Mouse (Mus musculus): ENCODE data around the gene Derl2.

Gene Derl2

DNA sequence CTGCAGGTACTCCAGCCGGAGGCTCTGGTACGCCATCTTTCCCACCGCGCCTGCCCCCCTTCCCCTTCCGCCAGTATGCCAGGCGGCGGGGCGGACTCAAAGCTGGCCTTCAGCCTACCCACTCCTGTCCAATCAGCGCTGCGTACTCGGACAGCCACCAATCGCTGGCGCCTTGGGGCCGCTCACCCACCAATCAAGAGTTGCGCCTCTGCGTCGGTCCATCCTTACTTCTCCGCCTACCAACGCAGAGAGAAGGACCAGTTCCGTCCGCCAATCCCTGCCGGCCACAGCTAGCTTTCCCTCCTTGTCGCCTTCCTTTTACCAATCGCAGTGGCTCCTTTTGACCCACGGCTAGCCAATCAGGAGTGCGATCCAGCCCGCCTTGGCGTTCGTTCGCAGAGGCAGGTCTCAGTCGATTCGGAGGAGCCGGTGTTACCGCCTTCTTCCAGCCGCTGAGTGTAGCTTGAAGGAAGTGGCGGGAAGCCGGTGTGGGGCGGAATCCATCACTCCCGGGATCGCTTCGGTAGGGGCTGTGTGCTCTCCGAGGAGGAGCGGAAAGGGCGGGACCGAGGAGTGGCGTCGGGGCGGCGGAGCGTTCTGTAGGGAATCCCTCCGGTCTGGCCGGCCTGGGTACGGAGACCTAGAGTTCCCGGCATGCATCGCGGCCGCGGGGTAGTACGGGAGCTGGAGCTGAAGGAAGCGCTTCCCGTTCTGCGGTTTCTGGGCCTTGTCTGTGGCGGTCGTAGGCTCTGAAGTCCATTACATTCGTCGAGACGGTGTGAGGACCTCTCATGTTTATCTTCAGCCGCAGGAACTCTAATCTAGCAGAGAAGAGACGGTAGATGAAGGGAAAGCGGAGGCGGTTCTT, at the start of gene Derl2, which contains the start of gene Mis12:
Gene Derl2 (minus strand): TSS at position 641 of the 868 bp plus-strand sequence.
Gene Mis12 (plus strand): TSS at position 411 of the 868 bp plus-strand sequence.
- DNase-seq = peak; percentile 100

DNA sequence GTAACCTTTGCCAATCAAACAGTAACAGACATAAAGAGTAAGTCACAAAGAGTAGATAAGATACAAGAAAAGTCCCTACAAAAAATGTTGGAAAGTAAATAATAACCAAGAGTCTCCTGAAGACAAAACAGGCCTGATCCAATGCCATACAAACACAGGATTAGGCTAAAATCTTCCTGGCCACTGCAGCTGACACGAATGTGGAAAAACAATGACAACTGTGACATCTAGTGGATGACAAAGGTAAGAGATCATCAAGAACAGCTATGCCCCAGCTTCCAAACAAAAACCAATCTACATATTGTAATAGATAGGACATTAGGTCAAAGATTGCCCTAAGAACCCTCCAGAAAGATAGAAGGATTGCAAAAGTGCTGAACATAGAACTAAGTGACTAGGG, 32.9 kb upstream of the Derl2 start:
- no peak for DNase-seq

DNA sequence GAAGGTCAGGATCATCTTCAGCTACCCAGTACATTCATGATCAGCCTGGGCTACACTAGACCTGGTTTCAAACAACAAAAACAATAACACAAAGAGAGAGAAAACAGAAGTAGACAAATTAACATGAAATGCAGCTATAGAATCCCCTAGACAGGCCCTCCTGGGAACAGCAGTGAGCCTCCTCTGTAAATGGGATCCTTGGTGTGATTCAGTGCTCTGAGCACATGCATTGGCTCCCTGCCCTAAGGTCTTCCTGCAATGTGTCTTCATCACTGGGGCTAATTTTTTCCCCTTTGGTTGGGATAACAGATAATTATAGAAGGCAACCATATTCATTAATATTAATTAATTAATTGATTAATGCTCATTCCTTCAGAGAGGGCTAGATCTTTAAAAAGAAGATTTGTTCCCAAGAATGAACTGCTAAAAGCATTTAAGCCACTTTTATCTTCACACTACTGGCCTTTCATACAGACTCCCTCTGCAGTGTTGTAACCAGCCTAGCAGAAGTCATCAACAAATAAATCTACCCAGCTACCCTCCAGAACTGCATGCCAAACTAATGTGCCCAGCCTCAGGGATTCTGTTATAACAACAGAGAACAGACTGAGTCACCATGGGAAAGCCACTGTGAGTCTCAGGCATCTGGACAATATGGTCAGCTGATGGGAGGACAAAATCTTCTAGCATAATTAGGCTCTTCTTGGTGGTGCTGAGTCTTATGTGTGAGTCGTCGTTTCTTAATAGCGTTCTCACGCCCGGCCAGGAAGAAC, 20.1 kb upstream of the Derl2 start:
- DNase-seq = no peak

DNA sequence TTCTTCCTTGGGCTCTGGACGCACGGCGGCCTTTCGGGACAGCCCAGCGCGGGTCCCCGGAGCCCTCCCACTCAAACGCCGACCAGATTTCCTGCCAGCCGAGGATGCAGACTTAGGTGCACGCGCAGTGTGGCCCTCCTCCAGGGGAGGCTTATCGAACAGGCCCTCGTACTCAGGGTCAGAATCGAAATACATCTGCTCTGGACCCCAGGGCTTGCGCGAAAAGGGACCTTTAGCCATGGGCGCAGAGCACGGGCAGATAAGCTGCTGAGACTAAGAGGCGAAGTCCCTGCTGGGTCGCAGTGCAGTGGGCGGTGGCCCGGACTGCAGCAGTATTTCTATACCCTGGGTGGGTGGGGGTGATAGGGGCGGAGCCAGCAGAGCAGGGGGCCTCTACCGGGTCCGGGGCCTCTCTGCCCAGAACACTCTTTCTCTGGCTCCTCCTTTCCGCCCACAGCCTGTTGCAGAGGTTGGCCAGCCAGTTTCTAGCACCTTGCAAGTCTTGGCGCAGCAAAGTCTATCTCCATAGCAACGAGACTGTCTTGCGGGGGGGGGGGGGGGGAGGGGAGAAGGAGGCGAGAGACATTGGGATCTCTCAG, 13.6 kb upstream of the Derl2 start, which contains the start of gene 6330403K07Rik:
Gene 6330403K07Rik (minus strand): TSS at position 351 of the 599 bp plus-strand sequence.
- DNase-seq = no peak

DNA sequence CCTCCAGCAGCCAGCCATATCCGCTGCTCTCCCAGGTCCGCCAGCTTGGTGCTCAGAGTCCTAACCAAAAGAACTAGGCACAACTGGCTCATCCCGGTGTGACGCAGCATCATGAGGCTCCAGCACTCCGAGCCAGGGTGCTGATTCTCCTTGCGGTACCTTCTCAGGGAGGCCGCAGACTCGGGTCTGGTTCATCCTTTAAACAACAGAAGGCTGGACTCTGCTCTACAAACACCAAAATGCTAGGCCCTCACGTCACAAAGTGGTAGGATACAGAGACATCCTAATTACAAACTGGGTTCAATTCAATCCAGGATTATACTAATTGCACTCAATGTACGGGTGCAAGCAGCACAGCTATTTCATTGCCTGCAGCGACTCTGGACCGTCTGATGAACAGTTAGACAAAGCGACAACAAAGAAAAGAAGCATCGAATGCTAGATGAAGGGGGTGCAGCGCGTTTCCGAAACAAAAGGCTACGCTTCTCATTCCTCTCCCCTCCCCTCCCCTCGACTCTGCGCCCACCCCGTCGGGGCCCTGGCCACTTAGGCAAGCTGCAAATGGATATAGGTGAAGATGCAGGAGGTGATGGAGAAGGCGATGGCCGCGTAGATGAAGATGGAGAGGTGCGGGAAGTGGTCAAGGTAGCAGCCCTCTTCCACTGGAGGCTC, 13.0 kb upstream of the Derl2 start:
- no peak for DNase-seq

DNA sequence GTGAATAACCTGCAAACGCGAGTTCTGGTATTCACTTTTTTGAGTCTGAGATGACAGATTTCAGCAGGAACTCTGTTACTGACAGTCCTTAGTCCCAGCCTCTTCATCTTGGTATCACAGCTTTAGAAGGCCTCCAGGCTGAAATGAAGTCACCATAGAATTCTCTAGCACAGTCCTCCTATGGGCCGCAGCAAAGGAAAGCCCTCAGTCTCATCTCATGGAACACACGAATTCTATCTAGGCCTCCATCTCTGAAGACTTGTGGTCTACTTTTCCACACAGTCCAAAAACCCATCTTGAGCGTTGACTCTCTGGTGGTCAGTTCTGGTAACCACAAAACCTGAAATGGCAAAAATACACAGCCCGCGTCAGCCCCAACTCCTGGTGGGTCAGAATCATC, 12.4 kb upstream of the Derl2 start:
- no peak for DNase-seq

DNA sequence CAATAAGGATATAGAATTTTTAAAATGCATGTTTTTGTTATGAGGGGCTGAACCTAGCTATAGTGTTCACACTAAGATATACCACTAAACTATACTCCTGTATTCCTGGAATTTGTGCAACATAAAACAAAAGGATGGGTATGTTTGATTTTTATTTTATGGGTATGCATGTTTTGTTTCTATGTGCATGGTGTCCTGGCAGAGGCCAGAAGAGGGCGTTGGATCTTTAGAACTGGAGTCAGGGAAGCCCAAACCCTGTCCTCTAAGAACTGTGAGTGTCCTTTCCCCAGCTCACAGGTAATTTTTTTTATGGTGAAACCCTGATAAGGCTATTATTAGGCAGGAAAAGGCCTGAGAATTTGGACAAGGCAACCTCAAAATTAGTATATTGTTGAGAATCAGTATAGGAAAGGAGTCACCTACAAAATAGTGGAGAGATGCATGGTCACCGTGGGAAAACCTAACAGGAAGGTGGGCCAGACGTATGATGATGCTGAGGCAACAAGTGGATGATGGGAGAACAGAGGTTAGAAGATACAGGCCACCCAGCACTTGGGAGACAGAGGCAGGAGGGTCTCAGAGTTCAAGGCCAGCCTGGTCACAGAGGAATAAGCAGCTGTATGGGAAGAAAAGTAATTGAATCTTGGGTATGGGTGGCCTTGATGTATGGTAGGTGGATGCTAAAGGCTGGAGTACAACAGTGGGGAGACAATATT, 9.9 kb upstream of the Derl2 start:
- DNase-seq = no peak

DNA sequence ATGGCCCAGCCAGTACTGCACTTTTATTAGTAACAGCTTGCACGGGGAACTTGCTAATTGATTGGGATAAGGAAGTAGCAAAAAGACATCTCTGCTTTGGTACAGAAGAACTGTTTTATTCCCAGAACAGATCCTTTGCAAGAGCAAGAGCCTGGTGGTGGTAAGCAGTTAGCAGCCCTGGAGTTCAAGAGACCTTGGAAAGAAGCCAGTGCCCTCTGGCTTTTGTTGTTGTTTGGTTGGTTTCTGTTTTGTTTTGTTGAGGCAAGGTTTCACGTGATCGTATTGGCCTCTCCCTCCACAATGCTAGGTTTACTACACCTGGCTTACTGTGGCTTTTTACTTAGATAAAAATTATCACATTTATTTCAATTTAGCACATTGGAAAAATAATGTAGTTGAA, 8.6 kb upstream of the Derl2 start:
- no peak for DNase-seq

DNA sequence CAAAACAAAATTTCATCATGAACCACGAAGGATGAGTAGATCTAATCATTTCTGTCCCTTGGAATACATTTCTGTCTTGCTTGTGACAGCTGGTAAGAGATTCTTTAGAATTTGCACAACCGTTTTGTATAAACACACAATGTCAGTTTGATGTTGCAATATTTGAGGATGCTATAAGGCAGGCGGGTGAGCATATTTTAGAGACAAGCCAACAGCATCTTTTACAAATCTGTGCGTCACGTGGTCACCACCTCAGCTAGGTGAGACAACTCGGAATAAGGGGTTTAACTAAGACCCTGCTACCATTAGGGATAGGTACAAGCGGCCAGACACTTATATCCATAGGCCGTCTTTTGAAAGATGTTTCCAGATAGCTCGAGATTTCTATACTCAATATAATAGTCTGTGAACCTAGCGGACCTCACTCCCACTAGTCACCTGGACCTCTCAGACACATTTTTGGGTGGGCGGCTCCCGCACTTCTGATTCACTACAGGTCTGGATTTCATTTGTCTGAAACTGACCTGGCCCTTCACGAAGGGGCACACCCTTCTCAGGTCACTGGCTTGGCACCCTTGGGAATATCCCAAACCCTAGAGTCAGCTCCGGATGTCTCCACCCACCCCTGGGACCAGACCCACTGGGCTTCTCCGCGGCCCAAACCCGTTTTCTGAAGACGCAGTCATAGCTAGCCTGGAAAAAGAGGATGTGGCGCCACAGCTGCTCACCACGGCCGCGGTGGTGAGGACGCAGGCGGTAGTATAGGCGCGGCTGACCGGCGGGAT, 1.0 kb downstream of the Derl2 start:
- DNase-seq = no peak

DNA sequence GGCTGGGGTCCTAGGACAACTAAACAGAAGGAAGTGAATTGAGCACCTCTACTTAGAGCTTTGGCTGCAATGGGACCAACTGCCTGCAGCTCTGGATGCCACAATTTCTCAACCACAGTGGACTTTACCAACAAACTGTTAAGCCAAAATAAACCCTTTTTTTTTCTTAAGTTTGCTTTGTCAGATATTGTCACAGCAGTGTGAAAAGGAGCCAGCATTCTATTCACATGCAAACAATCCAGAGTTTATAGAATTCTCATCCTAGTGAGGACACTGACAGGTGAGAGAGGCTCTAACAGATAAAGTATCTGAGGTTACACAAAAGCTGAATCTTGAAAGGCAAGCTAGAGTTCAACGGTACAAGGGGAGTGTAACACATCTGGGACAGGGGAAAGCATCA, 2.6 kb downstream of the Derl2 start:
- no peak for DNase-seq

DNA sequence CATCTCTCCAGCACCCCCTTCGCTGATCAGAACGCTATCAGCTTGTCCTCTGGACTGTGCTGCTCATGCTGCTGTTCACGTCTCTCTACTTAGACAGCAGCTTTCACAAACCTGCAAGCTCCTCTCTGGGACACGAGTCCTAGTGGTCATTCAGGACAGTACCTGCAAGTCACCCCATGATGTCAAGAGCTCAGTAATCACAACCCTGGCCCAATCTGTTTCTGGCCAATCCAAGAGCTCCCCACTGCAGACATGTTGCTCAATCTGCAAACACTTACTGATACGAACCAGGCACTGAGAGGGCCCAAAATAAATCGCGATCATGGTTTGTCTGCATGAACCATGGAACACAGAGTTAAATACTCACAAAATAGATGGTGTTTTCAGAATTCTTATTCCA, 6.9 kb downstream of the Derl2 start:
- DNase-seq = no peak

DNA sequence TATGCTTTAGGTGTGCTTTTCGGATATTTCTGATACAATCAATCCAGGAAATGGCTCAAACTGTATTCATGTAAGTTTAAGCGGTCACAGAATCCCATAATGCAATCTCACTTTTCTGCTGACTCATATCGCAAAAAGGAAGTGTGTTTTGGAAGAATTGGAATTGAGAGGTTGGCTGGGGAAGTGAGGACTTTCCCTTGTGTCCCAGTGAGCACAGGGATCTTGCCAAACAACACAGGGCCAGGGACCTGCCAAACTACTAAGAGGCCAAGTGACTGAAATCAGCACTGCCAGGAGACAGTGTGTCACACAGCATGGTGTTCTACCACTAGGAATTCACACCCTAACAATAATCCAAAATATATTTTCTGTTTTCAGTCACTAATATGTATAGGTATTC, 11.3 kb downstream of the Derl2 start:
- no peak for DNase-seq

DNA sequence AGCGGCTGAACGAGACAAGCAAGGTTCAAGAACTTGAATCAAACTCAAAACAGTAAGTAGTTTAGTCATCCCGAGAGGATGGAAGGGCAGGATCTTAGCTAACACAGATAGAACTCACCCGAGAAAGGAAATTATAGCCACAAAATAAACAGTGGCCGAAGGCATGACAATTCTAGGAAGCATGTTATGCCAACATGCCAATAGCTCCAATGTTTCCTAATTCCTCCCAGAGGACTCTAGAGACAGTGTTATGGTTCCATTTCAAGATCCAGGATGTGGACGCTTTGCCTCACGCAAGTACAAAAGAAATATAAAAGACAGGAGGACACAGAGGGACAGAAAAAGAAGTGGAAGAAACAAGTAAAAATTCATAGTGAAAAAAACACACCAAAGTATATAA, 11.8 kb downstream of the Derl2 start:
- no peak for DNase-seq

DNA sequence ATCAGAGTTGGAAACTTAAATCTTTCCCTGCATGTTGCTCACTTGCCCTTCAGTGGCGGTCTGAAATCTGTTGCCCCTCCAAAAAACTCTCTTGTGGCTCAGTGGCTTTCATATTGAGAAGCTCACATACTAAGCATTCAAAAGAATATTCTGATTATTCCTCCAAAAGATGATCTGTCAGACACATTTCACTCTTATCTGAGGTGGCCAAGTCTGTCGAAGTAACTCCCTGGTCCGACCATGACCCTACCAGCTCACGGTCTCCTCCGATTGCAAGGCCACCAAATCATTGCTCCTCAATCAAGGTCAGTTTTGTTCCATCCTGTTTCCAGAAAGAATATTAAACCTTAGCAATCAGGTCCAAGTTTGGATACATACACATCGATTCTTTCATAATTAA, 12.6 kb downstream of the Derl2 start:
- DNase-seq = no peak

DNA sequence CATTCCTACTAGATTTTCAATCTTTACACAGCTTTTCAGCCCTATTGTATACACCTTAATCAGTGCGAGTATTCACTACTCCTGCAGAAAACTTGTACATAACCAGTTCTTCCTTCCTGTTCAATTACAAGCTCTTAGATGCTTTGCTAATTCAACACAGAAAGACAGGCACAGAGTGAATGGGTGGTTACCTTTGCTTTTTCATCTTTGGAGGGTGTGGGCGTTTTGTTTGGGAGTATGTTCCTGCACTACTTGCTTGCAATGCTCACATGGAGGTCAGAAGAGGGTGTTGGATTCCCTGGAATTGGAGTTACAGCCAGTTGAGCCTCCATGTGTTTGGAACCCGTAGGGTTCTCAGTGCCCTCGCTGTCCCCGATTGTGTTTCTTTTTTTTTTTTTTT, 14.6 kb downstream of the Derl2 start:
- no peak for DNase-seq

DNA sequence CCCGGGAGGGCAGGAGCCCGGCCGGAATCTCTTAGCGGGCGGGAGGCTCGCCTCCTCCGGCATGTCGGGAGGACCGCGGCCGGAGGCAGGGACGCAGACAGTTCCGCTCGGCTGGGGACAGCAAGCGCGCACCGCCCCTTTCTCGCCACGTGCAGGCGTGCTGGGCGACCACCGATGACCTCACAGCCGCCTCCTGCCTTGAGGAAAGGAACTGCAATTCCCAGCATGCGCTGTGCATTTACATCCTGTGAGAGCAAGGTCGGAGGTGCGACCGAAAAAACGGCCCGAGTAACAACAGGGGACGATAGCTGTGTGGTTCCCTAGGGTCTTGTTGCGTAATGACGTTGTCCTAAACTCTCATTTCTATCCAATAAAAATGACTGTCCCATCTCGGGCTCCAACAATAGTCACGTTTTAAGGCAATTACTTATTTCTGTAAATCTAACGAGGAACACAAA, 15.3 kb downstream of the Derl2 start, which contains the start of gene Dhx33:
Gene Dhx33 (minus strand): TSS at position 122 of the 458 bp plus-strand sequence.
- DNase-seq = peak; percentile 98

DNA sequence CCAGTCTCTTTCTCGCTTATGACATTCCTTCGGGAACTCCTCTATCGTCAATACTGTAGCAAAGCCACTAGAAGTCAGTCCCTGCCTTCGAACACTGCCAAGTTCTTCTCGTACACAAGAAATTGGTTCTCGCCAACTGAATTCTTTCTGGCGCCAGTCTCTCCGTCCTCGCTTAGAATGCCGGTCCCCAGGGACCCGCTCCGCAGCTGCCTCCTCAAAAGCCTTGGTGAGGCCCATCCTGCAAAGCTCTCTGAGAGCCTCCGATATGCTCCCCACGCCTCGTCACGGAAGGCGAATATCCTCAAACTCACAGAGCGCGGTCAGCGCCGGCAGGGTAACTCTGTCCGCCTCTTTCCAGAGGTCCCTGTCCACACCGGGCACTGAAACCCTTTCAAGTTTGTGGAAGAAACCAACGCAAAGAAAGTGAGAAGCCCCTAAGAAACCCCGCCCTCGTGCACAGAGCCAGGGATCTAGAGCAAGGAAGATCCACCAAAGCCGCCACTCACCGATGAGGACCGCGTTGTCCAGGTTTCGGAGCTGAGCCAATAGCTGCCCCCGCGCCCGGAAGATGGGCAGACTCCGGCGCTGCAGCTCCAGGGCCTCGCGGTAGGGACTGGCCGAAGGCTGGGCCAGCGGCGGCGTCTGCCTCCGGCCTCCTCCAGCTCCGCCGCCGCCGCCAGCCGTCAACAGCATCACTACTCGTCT, 15.9 kb downstream of the Derl2 start:
- DNase-seq = no peak

DNA sequence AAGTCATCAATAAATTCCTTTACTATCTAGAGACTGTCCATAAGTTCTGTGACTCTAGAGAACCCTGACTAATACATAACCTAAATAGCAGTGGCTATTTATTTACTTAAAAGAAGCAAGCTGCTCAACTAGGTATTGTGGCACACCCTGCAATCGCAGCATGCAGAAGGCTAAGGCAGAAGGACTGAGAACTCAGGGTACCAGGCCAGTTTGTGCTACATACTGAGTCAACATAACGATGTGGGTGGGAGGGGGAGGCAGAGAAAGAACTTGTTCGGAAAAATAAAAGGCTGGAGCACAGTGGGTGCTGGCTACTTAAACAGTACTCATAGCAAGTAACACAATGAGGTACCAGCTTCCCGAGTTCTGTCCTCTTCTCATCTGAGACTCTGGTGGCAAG, 18.5 kb downstream of the Derl2 start:
- no peak for DNase-seq

DNA sequence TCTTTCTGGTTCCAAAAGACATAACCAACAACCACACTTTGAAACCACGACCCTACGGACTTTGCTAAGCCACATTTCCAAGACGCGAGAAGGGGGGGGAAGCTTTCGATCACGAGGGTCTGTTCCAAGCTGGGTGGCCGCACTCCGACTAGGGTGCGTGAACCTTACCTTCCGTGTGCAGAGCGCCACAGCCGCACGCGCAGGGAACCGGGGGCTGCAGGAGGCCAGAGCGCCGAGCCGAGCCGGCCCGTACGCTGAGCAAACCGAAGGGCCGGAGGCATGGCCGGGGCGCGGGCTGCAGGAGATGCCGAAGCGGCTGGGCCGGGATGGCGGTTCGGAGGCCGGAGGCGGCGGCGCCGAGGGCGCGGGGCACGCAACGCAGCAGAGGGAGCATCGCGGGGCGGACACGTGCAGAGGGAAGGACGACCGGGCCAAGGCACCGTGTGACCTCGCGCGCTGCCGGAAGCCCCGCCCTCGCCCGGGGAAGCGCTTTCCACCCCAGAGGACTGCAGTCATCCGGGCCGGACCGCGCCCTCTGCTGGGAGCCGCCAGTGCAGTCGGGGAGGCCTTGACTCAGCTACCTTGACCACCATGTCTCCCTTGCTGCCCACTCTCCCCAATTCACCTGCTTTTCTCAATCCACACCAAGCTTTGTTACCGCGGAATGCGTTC, 36.9 kb downstream of the Derl2 start, which contains the start of gene C1qbp:
Gene C1qbp (minus strand): TSS at position 470 of the 672 bp plus-strand sequence.
- DNase-seq = peak; percentile 89

DNA sequence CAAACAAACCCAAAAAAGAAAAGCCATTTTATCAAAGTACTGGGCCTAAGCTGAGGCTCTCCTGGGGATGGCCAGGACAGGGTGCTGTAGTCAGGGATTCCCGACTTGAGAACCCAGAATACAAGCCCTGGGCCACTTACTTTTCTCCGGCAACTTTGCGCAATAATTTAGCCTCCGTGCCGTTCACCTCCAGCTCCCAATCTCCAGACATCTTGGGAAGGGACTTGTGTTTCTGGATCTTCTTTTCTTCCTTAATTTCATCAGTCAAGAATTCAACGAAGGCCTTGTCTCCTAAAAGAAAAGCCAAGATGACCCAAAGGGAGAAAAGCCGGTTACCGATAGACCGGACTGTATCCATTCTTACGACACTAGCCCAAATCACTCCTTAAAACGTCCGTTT, 37.6 kb downstream of the Derl2 start:
- no peak for DNase-seq

Data from kidney, adult 11 months (tissue).